Mouse (Mus musculus) intestine, embryonic 15.5 days (tissue): Measurements from ENCODE around the gene Cacybp. TPM values are rescaled to one million over a fixed set of nuclear protein-coding genes. Genes with fewer than 3 reads are reported as not detected.

Experiments used
- ATAC-seq: fragments of 200-750 bp; cut with Nextera tagmentation; 2 replicates; pipeline ENCODE4 v1.8.0; 2017; ENCODE audit warnings: moderate TSS enrichment, moderate library complexity
- H3K27ac ChIP-seq: fragments of 300-500 bp; sonication (generic); 2 replicates; pipeline ENCODE4 v1.5.1; 2015; ENCODE audit warnings: mild to moderate bottlenecking, inconsistent platforms
- H3K27me3 ChIP-seq: fragments of 300-500 bp; sonication (generic); replicated peaks from 2 replicates; pipeline ENCODE4 v1.6.1; 2015; ENCODE audit warnings: inconsistent platforms
- H3K36me3 ChIP-seq: fragments of 300-500 bp; sonication (generic); 2 replicates; pipeline ENCODE4 v1.6.1; 2015; ENCODE audit warnings: inconsistent platforms
- H3K4me1 ChIP-seq: fragments of 300-500 bp; sonication (generic); replicated peaks from 2 replicates; pipeline ENCODE4 v1.6.1; 2015; ENCODE audit warnings: inconsistent platforms
- H3K4me2 ChIP-seq: fragments of 300-500 bp; sonication (generic); replicated peaks from 2 replicates; pipeline ENCODE4 v1.6.1; 2015; ENCODE audit warnings: mild to moderate bottlenecking, inconsistent platforms
- H3K4me3 ChIP-seq: fragments of 300-500 bp; sonication (generic); replicated peaks from 2 replicates; pipeline ENCODE4 v1.5.1; 2015; ENCODE audit warnings: inconsistent platforms
- H3K9ac ChIP-seq: fragments of 300-500 bp; sonication (generic); 2 replicates; pipeline ENCODE4 v1.6.1; 2015; ENCODE audit warnings: inconsistent platforms
- H3K9me3 ChIP-seq: fragments of 300-500 bp; sonication (generic); 2 replicates; pipeline ENCODE4 v1.6.1; 2016; ENCODE audit warnings: inconsistent platforms
- WGBS: fragments of 180-500 bp; shearing (Covaris S2); methylation state at CpG from one replicate; pipeline ENCODE4 v1.1.7; 2015; 5-methylcytosine and 5-hydroxymethylcytosine counted together
- polyA plus RNA-seq: library from polyadenylated mRNA; unstranded; fragments of >200 nt; fragmentation: Nextera tagmentation; extraction: Ambion mirVana; gene quantifications from 2 replicates; pipeline ENCODE4 v1.2.1, GENCODE M21; 2015

Cacybp gene
- polyA plus RNA-seq, 1 experiment from 2014 or later, result 235 TPM

DNA sequence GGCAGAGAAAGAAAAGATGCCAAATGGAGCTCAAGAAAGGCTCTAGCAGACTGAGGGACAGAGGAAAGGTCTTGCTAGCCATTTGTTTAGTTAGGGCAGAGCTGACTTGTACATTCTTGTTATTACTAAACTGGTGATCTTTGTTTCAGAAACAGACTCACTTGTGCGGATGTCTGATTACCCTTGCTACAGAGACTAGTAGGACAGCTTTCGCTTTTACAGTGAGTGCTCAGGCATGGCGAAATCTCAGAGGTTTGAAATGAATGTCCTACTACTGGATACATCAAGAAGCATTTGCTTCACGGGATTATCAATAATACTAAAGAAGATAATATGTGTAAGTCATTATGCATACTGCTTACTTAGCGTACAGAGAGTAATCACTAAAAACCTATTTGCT is 32.0 kb upstream of the Cacybp start:
- Histone ChIP-seq H3K9me3 (no peaks in the 10 kb centered on the region), H3K27ac (no peak overlapping the region), H3K4me3 (no peak overlapping the region), H3K36me3 (no peaks in the 10 kb centered on the region), H3K27me3 (no peaks in the 10 kb centered on the region), H3K4me1 (no peaks in the 10 kb centered on the region), H3K9ac (no peak overlapping the region), H3K4me2 (no peak overlapping the region)
- WGBS, result 91% methylated on average over 5 of the region's 5 CpGs
- ATAC-seq, result no peak

DNA sequence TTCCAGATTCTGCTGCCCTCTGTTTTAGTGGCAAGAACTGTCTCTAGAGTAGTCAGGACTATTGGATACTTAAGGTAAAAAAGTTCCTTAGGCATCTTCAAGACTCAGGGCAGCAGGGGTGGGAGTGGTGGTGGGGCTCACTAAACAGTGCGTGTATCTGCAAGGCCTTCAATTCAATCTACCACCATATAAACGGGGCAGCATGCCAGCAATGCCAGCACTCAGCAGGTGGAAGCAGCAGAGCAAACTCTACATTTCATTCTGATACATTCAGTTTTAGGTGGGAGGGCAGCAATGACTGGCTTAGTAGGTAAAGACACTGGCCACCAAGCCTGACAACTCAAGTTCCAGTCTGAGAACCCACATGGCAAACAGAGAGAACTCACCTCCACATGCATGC is 27.4 kb upstream of the Cacybp start:
- Histone ChIP-seq H3K4me3 (no peak overlapping the region), H3K36me3 (no peaks in the 10 kb centered on the region), H3K27me3 (no peaks in the 10 kb centered on the region), H3K9me3 (no peaks in the 10 kb centered on the region), H3K4me1 (no peaks in the 10 kb centered on the region), H3K4me2 (no peak overlapping the region), H3K9ac (no peak overlapping the region), H3K27ac (no peak overlapping the region)
- WGBS, result 86% methylated on average over 2 of the region's 2 CpGs
- no peak for ATAC-seq

DNA sequence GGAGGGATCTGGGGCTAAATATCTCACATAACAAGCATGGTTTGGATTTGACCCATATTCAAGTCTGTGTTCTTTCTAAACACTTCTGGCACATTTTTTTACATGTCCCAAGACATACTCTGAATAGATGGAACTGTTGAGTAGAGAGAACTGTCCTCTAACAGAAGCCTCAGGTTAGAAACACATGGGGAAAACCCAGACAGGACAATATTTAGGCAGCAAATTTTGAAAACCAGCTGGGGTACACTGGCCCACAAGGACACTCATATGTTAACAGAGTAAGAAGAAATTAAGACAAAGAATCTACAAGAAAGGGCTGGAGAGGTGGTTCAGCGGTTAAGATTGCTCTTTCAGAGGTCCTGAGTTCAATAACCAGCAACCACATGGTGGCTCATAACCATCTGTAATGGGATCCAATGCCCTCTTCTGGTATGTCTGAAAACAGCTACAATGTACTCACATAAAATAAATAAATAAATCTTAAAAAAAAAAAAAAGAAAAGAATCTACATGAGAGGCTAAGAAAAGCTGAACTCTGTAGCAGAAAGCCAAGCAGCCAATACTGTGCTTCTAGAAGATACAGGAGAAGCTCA is 26.3 kb upstream of the Cacybp start:
- 94% methylated on average over 1 of the region's 1 CpGs for WGBS
- H3K4me3 ChIP-seq, result no peak overlapping the region

DNA sequence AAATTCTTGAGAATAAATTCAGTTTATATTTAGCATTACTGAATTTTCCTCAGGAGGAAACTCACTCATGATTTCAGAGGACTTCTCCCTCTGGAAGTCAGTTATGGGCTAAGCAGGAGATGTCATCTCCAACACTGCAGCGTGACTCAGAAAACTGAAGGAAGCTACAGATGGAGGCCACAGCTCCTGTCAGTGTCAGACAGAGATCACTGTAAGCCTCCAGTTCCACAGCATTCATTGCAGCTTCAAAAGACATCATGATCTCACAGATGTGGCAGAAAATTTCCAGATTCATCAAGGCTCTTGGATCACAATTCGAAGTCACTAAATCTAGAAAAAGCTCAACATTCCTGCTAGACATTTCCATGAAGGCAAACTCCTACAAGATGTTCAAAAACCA is 25.3 kb upstream of the Cacybp start:
- no peak for ATAC-seq
- WGBS, result 91% methylated on average over 2 of the region's 2 CpGs

More for the DNA sequence above, 26.3 kb upstream of the Cacybp start:
- Histone ChIP-seq H3K4me1 (no peaks in the 10 kb centered on the region), H3K9me3 (no peaks in the 10 kb centered on the region), H3K4me2 (no peak overlapping the region), H3K9ac (no peak overlapping the region), H3K27me3 (no peaks in the 10 kb centered on the region), H3K36me3 (no peaks in the 10 kb centered on the region), H3K27ac (no peak overlapping the region)
- ATAC-seq, result no peak

GRCm38 (mm10) chr1:160233921-160234320 is 21.2 kb upstream of the Cacybp start:
- Histone ChIP-seq H3K9me3 (no peaks in the 10 kb centered on the region), H3K4me1 (no peaks in the 10 kb centered on the region), H3K36me3 (no peaks in the 10 kb centered on the region), H3K4me2 (no peak overlapping the region), H3K27me3 (no peaks in the 10 kb centered on the region), H3K9ac (no peak overlapping the region), H3K27ac (no peak overlapping the region), H3K4me3 (no peak overlapping the region)
- 0 out of 2 replicates have a peak, but pooled peaks have one; percentile 17 for ATAC-seq

More for the DNA sequence above, 25.3 kb upstream of the Cacybp start:
- H3K27ac ChIP-seq, result no peak overlapping the region
- H3K9me3 ChIP-seq, result no peaks in the 10 kb centered on the region
- H3K27me3 ChIP-seq, result no peaks in the 10 kb centered on the region
- H3K4me2 ChIP-seq, result no peak overlapping the region
- H3K9ac ChIP-seq, result no peak overlapping the region
- no peaks in the 10 kb centered on the region for H3K36me3 ChIP-seq
- H3K4me3 ChIP-seq, result no peak overlapping the region
- H3K4me1 ChIP-seq, result no peaks in the 10 kb centered on the region

DNA sequence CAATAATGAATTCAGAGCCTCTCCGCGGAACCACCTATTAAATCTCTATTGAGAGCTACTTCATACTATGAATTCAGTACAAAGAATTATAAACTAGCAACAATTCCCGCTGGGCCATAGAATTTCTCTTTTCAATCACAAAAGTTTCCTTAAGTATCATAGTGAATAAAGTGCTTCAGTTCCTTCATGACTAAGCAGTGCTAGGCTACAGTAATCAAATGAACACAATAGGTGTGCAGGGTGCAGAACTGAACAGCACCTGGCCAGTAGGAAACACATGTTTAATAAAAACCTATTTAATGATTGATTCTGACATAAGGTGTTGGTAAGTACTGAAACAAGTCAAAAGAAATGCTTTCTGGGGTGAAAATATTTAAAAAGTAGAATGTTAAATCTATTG is 19.4 kb upstream of the Cacybp start:
- Histone ChIP-seq H3K27me3 (no peaks in the 10 kb centered on the region), H3K9ac (no peak overlapping the region), H3K4me2 (no peak overlapping the region), H3K4me3 (no peak overlapping the region), H3K27ac (no peak overlapping the region), H3K36me3 (no peaks in the 10 kb centered on the region), H3K4me1 (no peaks in the 10 kb centered on the region), H3K9me3 (no peaks in the 10 kb centered on the region)
- 94% methylated on average over 3 of the region's 3 CpGs for WGBS
- no peak for ATAC-seq

- Histone ChIP-seq H3K9ac (no peak overlapping the region), H3K27ac (no peak overlapping the region), H3K9me3 (no peaks in the 10 kb centered on the region), H3K4me1 (no peaks in the 10 kb centered on the region), H3K4me3 (no peak overlapping the region), H3K27me3 (no peaks in the 10 kb centered on the region), H3K36me3 (no peaks in the 10 kb centered on the region), H3K4me2 (no peak overlapping the region)
- no peak for ATAC-seq
- 40% methylated on average over 4 of the region's 4 CpGs for WGBS
These were observed 18.3 kb upstream of the Cacybp start for GRCm38 (mm10) chr1:160231013-160231412.

DNA sequence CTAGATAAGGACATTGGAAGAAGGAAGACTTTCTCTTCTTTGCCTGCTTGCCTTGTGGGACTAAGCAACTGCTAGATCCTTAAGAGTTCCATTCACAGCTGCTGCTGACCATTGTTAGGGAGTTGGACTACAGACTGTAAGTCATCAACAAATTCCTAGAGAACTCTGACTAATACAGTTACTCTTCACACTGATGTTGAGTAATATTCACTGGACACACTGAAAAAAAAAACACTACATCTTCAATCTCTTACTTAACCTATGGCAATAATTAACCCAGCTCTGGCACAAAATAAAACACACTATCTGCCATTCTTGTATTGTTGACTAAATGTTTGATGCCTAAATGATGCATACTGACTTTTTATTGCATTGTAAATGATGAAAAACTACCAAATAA is 15.2 kb upstream of the Cacybp start:
- Histone ChIP-seq H3K4me1 (no peaks in the 10 kb centered on the region), H3K9ac (no peak overlapping the region), H3K27me3 (no peaks in the 10 kb centered on the region), H3K36me3 (no peaks in the 10 kb centered on the region), H3K4me2 (no peak overlapping the region), H3K27ac (no peak overlapping the region), H3K4me3 (no peak overlapping the region), H3K9me3 (no peaks in the 10 kb centered on the region)
- ATAC-seq, result no peak

DNA sequence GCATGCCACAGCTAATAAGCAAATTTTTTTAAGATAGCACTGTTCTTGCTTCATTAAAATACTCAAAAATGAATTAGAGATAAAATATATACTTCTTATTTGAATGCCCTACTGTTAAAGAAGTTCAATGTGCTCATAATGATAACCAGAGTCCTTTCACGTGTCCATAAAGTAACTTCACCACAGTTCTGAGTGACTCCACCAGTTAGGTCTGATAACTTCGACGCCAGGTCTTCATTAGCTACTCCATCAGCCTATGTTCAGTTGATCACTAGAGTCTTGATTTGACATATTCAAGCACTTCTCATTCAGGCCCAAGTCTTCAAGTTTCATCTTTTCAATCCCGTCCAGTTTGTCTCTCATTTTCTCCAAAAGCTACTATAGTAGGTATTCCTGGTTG is 14.5 kb upstream of the Cacybp start:
- ATAC-seq, result no peak
- Histone ChIP-seq H3K4me3 (no peak overlapping the region), H3K27ac (no peak overlapping the region), H3K4me2 (no peak overlapping the region), H3K4me1 (no peaks in the 10 kb centered on the region), H3K9ac (no peak overlapping the region), H3K36me3 (no peaks in the 10 kb centered on the region), H3K27me3 (no peaks in the 10 kb centered on the region), H3K9me3 (no peaks in the 10 kb centered on the region)
- 92% methylated on average over 4 of the region's 4 CpGs for WGBS

GRCm38 (mm10) chr1:160224093-160224492 is 11.4 kb upstream of the Cacybp start:
- Histone ChIP-seq H3K27me3 (no peaks in the 10 kb centered on the region), H3K9ac (no peak overlapping the region), H3K27ac (no peak overlapping the region), H3K36me3 (no peaks in the 10 kb centered on the region), H3K4me3 (no peak overlapping the region), H3K4me2 (no peak overlapping the region), H3K9me3 (no peaks in the 10 kb centered on the region), H3K4me1 (no peaks in the 10 kb centered on the region)
- 65% methylated on average over 2 of the region's 2 CpGs for WGBS
- no peak for ATAC-seq

DNA sequence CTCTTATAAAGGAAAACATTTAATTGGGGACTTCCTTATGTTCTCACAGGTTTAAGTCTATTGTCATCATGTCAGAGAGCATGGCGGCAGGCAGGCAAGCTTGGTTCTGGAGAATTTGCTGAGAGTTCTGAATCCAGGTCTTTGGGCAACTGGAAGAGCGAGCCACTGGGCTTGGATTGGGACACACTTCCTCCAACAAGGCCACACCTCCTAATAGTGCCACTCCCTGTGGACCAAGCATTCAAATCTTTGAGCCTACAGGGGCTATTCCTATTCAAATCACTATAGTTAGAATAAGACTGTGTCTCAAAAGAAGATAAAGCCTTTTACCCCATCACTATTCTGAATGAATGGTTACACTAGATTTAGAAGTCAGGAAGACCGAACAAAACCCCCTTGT is 5.2 kb upstream of the Cacybp start:
- no peak overlapping the region for H3K4me3 ChIP-seq
- H3K27ac ChIP-seq, result no peak overlapping the region
- no peaks in the 10 kb centered on the region for H3K9me3 ChIP-seq
- H3K9ac ChIP-seq, result no peak overlapping the region
- H3K4me2 ChIP-seq, result no peak overlapping the region
- no peak for ATAC-seq
- no peaks in the 10 kb centered on the region for H3K36me3 ChIP-seq
- H3K4me1 ChIP-seq, result no peaks in the 10 kb centered on the region
- 93% methylated on average over 3 of the region's 3 CpGs for WGBS
- H3K27me3 ChIP-seq, result no peaks in the 10 kb centered on the region

DNA sequence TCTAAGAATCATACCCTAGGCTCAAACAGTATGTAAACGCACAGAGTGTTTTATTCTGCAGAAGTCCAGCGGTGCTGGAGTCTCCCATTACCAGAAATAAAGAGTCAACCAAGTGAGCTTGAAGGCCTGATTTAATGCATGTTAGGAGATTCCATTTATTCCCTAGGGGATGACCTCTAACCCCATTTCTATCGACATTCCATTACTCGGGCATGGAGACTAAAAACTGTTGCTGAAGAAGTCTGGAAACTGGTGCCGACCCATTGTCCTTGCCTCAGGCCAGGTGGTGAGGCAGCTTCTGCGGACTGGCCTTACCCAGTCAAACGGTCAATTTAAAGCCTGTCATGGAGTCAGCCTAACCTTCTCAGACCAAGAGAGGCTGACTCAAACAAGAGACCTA is 1.5 kb upstream of the Cacybp start:
- 88% methylated on average over 7 of the region's 7 CpGs for WGBS
- Histone ChIP-seq H3K36me3 (no peaks in the 10 kb centered on the region), H3K27me3 (no peaks in the 10 kb centered on the region), H3K4me1 (peaks cover 6% of the 10 kb centered on the region), H3K27ac (no peak overlapping the region), H3K4me3 (no peak overlapping the region), H3K9ac (no peak overlapping the region), H3K9me3 (no peaks in the 10 kb centered on the region), H3K4me2 (no peak overlapping the region)
- no peak for ATAC-seq

DNA sequence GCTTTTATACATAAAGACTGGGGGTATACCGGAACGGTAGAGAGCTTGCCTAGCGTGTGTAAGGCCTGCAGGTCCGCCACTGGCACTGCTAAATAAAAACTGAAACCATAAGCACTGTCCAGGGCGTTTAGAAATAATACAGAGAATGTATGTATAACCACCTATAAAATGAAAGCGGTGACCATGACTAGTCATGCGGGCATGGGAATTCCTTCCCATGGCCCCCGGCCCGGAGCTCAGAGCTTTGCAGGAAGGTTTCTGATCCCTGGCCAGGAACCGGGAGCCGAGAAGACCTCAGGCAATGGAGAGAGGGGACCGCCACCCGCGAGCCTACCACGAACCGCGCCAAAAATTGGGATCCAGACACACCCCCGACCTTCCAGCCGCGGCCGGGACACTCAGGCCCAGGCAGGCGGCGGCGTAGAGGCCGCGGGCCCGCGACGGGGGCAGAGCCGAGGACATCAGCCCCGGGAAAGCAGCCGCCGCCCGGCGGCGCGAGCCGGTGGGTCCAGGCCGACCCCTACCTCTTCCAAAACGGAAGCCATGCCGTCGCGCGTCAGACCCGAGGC is 468 bp downstream of the Cacybp start:
- peaks cover 6% of the 10 kb centered on the region for H3K4me1 ChIP-seq
- H3K27ac ChIP-seq, result peak overlapping the region; percentile 94
- peak; percentile 76 for ATAC-seq
- peak overlapping the region; percentile 92 for H3K9ac ChIP-seq
- peak overlapping the region; percentile 88 for H3K4me3 ChIP-seq
- under 1% methylated on average over 45 of the region's 45 CpGs for WGBS
- no peaks in the 10 kb centered on the region for H3K27me3 ChIP-seq
- no peaks in the 10 kb centered on the region for H3K9me3 ChIP-seq
- 0 out of 2 replicates have a peak, but pooled peaks cover 3% of the 10 kb centered on the region for H3K36me3 ChIP-seq
- H3K4me2 ChIP-seq, result peak overlapping the region; percentile 55
